Mouse (Mus musculus) midbrain, postnatal 0 days (tissue): ENCODE results near the gene Chchd1. TPM values are rescaled to one million over a fixed set of nuclear protein-coding genes. Genes with fewer than 3 reads are reported as not detected.
A peak's percentile ranks its signal among the peaks of the same experiment; 100 is the strongest.

ENCODE experiments used
- ATAC-seq: fragments of 200-750 bp; cut with Nextera tagmentation; 2 replicates; pipeline ENCODE4 v1.8.0; 2017; ENCODE audit warnings: moderate number of reproducible peaks, mild to moderate bottlenecking, moderate TSS enrichment, moderate library complexity; ENCODE audit not compliant: low FRiP score
- DNase-seq: peaks from one replicate; pipeline ENCODE4 v3.0.0-alpha.2; 2015; ENCODE audit warnings: low spot score
- H3K27ac ChIP-seq: fragments of 300-500 bp; sonication (generic); 2 replicates; pipeline ENCODE4 v1.5.1; 2014; ENCODE audit warnings: low read depth, mild to moderate bottlenecking, low read length, mixed read lengths
- H3K27me3 ChIP-seq: fragments of 300-500 bp; sonication (generic); 2 replicates; pipeline ENCODE4 v1.6.1; 2014; ENCODE audit warnings: low read length, control low read depth, mixed read lengths; ENCODE audit not compliant: insufficient read depth
- H3K36me3 ChIP-seq: fragments of 300-500 bp; sonication (generic); 2 replicates; pipeline ENCODE4 v1.6.1; 2014; ENCODE audit warnings: low read length, control low read depth, mixed read lengths; ENCODE audit not compliant: insufficient read depth
- H3K4me1 ChIP-seq: fragments of 300-500 bp; sonication (generic); 2 replicates; pipeline ENCODE4 v1.6.1; 2014; ENCODE audit warnings: mild to moderate bottlenecking, control low read depth, antibody characterized with exemption, low read length, mixed read lengths; ENCODE audit not compliant: insufficient read depth
- H3K4me2 ChIP-seq: fragments of 300-500 bp; sonication (generic); 2 replicates; pipeline ENCODE4 v1.6.1; 2014; ENCODE audit warnings: low read depth, mild to moderate bottlenecking, low read length, mixed read lengths; ENCODE audit not compliant: poor library complexity, severe bottlenecking
- H3K4me3 ChIP-seq: fragments of 300-500 bp; sonication (generic); 2 replicates; pipeline ENCODE4 v1.5.1; 2014; ENCODE audit warnings: low read depth, mild to moderate bottlenecking, low read length, moderate library complexity
- H3K9ac ChIP-seq: fragments of 300-500 bp; sonication (generic); replicated peaks from 2 replicates; pipeline ENCODE4 v1.6.1; 2014; ENCODE audit warnings: mild to moderate bottlenecking, low read length, moderate library complexity, mixed read lengths; ENCODE audit not compliant: poor library complexity, severe bottlenecking
- H3K9me3 ChIP-seq: fragments of 300-500 bp; sonication (generic); 2 replicates; pipeline ENCODE4 v1.6.1; 2016; ENCODE audit warnings: low read length, control low read depth
- CTCF ChIP-seq: IDR thresholded peaks from 2 replicates; pipeline ENCODE4 v1.5.1; 2016; ENCODE audit warnings: antibody characterized with exemption, mild to moderate bottlenecking
- WGBS: fragments of 180-500 bp; shearing (Covaris S2); extraction: QIAGEN DNeasy Blood & Tissue Kit; methylation state at CpG from one replicate; pipeline ENCODE4 v1.1.7; 2014; 5-methylcytosine and 5-hydroxymethylcytosine counted together
- polyA plus RNA-seq: library from polyadenylated mRNA; unstranded; fragments of >200 nt; fragmentation: Nextera tagmentation; extraction: Ambion mirVana; gene quantifications from 2 replicates; pipeline ENCODE4 v1.2.1, GENCODE M21; 2015
- total RNA-seq: library from RNA; depleted of rRNA; stranded (reverse); fragments of >200 nt; gene quantifications from 2 replicates; pipeline ENCODE4 v1.2.3, GENCODE M21; 2014

Gene Chchd1
- total and polyA plus RNA-seq, 2 experiments from 2014 or later = 122 to 195 TPM

GRCm38 (mm10) chr14:20723006-20723405, 20.2 kb downstream of the Chchd1 start:
- TF ChIP-seq CTCF = no peak
- WGBS = 88% methylated on average over 12 of the region's 12 CpGs
- Histone ChIP-seq H3K4me2 (no peak overlapping the region), H3K4me3 (no peak overlapping the region), H3K9ac (no peak overlapping the region), H3K9me3 (no peaks in the 10 kb centered on the region), H3K4me1 (no peaks in the 10 kb centered on the region), H3K27ac (no peak overlapping the region), H3K27me3 (no peaks in the 10 kb centered on the region), H3K36me3 (peaks cover 87% of the 10 kb centered on the region)
- ATAC-seq (no peak), DNase-seq (no peak)

- peaks cover 87% of the 10 kb centered on the region for H3K36me3 ChIP-seq
- no peak overlapping the region for H3K9ac ChIP-seq
- H3K4me1 ChIP-seq = no peaks in the 10 kb centered on the region
- ATAC-seq (no peak; the same call in 1 of the 2 replicates), DNase-seq (peak; percentile 75)
- TF ChIP-seq CTCF = peak; percentile 85
- no peak overlapping the region for H3K27ac ChIP-seq
- H3K4me2 ChIP-seq = no peak overlapping the region
- no peaks in the 10 kb centered on the region for H3K9me3 ChIP-seq
- 14% methylated on average over 5 of the region's 5 CpGs for WGBS
- H3K27me3 ChIP-seq = no peaks in the 10 kb centered on the region
- no peak overlapping the region for H3K4me3 ChIP-seq
These were observed 21.2 kb downstream of the Chchd1 start for GRCm38 (mm10) chr14:20724043-20724442.

- WGBS = 83% methylated on average over 6 of the region's 6 CpGs
These were observed 23.0 kb downstream of the Chchd1 start for GRCm38 (mm10) chr14:20725660-20726339.

GRCm38 (mm10) chr14:20729871-20730270, 27.1 kb downstream of the Chchd1 start:
- Histone ChIP-seq H3K36me3 (peaks cover 50% of the 10 kb centered on the region), H3K4me2 (no peak overlapping the region), H3K9ac (no peak overlapping the region), H3K9me3 (no peaks in the 10 kb centered on the region), H3K27ac (no peak overlapping the region), H3K4me3 (no peak overlapping the region), H3K4me1 (peaks cover 5% of the 10 kb centered on the region), H3K27me3 (no peaks in the 10 kb centered on the region)
- no peak for TF ChIP-seq CTCF
- DNase-seq (no peak), ATAC-seq (no peak)
- WGBS = 90% methylated on average over 9 of the region's 9 CpGs

More at GRCm38 (mm10) chr14:20725660-20726339, 23.0 kb downstream of the Chchd1 start:
- H3K4me1 ChIP-seq = no peaks in the 10 kb centered on the region
- no peaks in the 10 kb centered on the region for H3K27me3 ChIP-seq
- H3K27ac ChIP-seq = no peak overlapping the region
- H3K4me2 ChIP-seq = no peak overlapping the region
- TF ChIP-seq CTCF = no peak
- peaks cover 88% of the 10 kb centered on the region for H3K36me3 ChIP-seq
- H3K9ac ChIP-seq = no peak overlapping the region
- no peak overlapping the region for H3K4me3 ChIP-seq
- no peak for ATAC-seq
- no peak for DNase-seq
- H3K9me3 ChIP-seq = no peaks in the 10 kb centered on the region

GRCm38 (mm10) chr14:20730853-20731602, 28.2 kb downstream of the Chchd1 start:
- no peak overlapping the region for H3K27ac ChIP-seq
- no peak for ATAC-seq
- WGBS = 92% methylated on average over 9 of the region's 9 CpGs
- H3K4me1 ChIP-seq = peaks cover 5% of the 10 kb centered on the region
- H3K36me3 ChIP-seq = peaks cover 42% of the 10 kb centered on the region
- H3K27me3 ChIP-seq = no peaks in the 10 kb centered on the region
- H3K9me3 ChIP-seq = no peaks in the 10 kb centered on the region
- no peak overlapping the region for H3K4me3 ChIP-seq
- no peak for TF ChIP-seq CTCF
- DNase-seq = no peak
- H3K4me2 ChIP-seq = no peak overlapping the region
- H3K9ac ChIP-seq = 0 out of 2 replicates have a peak overlapping the region, but pooled peaks have one; percentile 13
